Mouse (Mus musculus): ENCODE results near the gene Cep131. TPM values are rescaled to one million over a fixed set of nuclear protein-coding genes. Genes with fewer than 3 reads are reported as not detected.

Cep131 gene
- total and polyA plus RNA-seq, 3 experiments = 7.9 to 26.2 (median 10.4) TPM

DNA sequence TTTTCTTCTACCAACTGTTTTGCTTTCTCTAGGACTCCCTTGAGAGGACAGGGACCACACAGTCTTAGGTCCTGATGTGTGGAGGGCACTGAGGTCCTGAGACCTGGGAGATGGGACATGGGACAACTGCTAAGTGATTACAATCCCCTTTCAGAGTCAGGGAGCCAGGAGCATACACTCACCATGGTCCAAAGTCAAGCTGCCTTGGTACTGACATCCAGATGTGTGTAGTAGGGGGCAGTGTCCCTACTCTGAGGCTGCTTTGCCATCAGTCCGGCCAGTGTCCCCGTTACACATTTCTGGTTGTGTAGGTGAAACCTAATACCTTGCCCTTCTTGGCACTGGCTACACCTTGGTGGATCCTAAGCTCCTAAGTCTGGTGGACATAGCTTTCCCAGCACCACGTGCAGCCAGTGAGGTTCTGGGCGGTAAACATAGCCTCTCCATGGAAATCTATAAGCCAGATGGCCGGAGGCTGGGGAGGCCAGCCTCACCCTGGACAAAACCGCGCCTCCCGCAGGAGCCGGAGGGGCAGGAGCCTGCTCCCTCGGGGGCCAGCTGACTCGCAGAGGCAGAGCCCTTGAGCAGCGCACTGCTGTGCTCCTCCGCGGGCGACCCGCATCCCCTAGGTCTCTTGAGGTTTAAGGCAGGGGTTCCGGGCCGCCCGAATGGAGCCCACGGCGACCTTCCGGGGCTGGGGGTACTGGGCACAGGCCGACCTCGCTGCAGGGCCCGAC, 568 bp downstream of the Cep131 start:
- no peak for TF ChIP-seq TAL1 (conservative IDR thresholded peaks at IDR 0.05; ENCODE audit: low read depth, low read length)
- no peak for TF ChIP-seq POLR2AphosphoS5 (IDR thresholded peaks at IDR 0.05; ENCODE audit: insufficient replicate concordance, low read depth, low read length)
- no peak for TF ChIP-seq GATA2 (IDR thresholded peaks at IDR 0.05; ENCODE audit: borderline replicate concordance, low read depth, low read length)
- no peak for TF ChIP-seq GATA1 (IDR thresholded peaks at IDR 0.05; ENCODE audit: borderline replicate concordance, low read length)
- TF ChIP-seq CTCF (IDR thresholded peaks at IDR 0.05; ENCODE audit: low read depth, low read length) = no peak
- Histone ChIP-seq H3K4me1 (ENCODE audit: insufficient read depth, low read depth, low read length) (peaks cover 29% of the 10 kb centered on the region), H3K4me3 (ENCODE audit: low read depth, low read length) (peak overlapping the region; percentile 94), H3K9me3 (replicated peaks) (no peaks in the 10 kb centered on the region), H3K27me3 (ENCODE audit: insufficient read depth, low read length) (no peaks in the 10 kb centered on the region), H3K36me3 (replicated peaks) (peaks cover 47% of the 10 kb centered on the region)
- no peak for ATAC-seq (ENCODE audit: extremely low read depth, insufficient number of reproducible peaks, low FRiP score, poor library complexity, severe bottlenecking)
- peak; percentile 63 for DNase-seq (ENCODE audit: low spot score)

DNA sequence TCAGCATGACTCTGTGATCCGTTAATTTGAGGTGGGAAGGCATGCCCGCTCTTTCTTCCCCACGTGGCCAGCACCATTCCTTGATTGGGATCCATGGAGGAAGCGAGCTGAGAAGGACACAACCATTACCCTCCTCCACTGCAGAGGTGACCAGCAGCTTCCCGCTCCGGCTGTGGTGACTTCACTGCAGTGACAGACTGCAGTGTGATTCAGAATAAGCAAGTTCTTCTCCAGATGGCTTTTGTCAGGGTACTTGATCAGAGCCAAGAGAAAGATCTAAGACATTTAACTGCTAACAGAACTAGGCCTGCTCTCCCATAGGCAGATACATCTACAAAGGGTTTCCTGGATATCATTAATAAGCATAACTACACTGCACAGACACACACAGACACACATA, 6.3 kb downstream of the Cep131 start:
- Histone ChIP-seq H3K36me3 (replicated peaks) (peaks cover 86% of the 10 kb centered on the region), H3K4me1 (ENCODE audit: insufficient read depth, low read depth, low read length) (peaks cover 4% of the 10 kb centered on the region), H3K9me3 (replicated peaks) (peaks cover 3% of the 10 kb centered on the region; the same call in 1 of the 2 replicates), H3K27me3 (ENCODE audit: insufficient read depth, low read length) (no peaks in the 10 kb centered on the region), H3K4me3 (ENCODE audit: low read depth, low read length) (no peak overlapping the region)
- ATAC-seq (ENCODE audit: extremely low read depth, insufficient number of reproducible peaks, low FRiP score, poor library complexity, severe bottlenecking) (no peak), DNase-seq (ENCODE audit: low spot score) (no peak)
- TF ChIP-seq CTCF (IDR thresholded peaks at IDR 0.05; ENCODE audit: low read depth, low read length) (no peak), POLR2AphosphoS5 (IDR thresholded peaks at IDR 0.05; ENCODE audit: insufficient replicate concordance, low read depth, low read length) (no peak), GATA2 (IDR thresholded peaks at IDR 0.05; ENCODE audit: borderline replicate concordance, low read depth, low read length) (no peak), GATA1 (IDR thresholded peaks at IDR 0.05; ENCODE audit: borderline replicate concordance, low read length) (no peak), TAL1 (conservative IDR thresholded peaks at IDR 0.05; ENCODE audit: low read depth, low read length) (no peak)

DNA sequence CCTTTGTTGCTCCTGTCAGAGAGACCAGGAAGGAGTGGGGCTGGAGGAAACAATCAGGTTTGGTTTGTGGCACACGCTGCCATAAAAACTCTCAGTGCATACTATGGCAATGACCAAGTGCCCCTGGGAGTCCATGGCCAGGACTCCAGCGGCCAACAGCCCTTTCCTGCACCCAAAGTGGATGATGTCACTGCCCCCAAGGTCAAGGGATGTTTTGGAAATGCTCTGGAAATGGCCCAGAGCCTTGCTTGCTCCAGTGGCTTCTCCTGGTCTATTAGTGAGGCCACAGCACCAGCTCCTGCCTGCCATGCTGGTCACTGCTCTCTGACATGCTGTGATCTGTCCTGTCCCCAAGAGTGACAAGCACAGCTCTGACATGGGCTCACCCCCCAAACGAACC, 10.4 kb downstream of the Cep131 start:
- Histone ChIP-seq H3K36me3 (replicated peaks) (peaks cover 95% of the 10 kb centered on the region), H3K4me3 (ENCODE audit: low read depth, low read length) (no peak overlapping the region), H3K4me1 (ENCODE audit: insufficient read depth, low read depth, low read length) (no peaks in the 10 kb centered on the region), H3K9me3 (replicated peaks) (peaks cover 3% of the 10 kb centered on the region; the same call in 1 of the 2 replicates), H3K27me3 (ENCODE audit: insufficient read depth, low read length) (no peaks in the 10 kb centered on the region)
- ATAC-seq (ENCODE audit: extremely low read depth, insufficient number of reproducible peaks, low FRiP score, poor library complexity, severe bottlenecking) (no peak), DNase-seq (ENCODE audit: low spot score) (no peak)
- no peak for TF ChIP-seq POLR2AphosphoS5 (IDR thresholded peaks at IDR 0.05; ENCODE audit: insufficient replicate concordance, low read depth, low read length)
- TF ChIP-seq CTCF (IDR thresholded peaks at IDR 0.05; ENCODE audit: low read depth, low read length) = no peak
- no peak for TF ChIP-seq GATA2 (IDR thresholded peaks at IDR 0.05; ENCODE audit: borderline replicate concordance, low read depth, low read length)
- no peak for TF ChIP-seq GATA1 (IDR thresholded peaks at IDR 0.05; ENCODE audit: borderline replicate concordance, low read length)
- no peak for TF ChIP-seq TAL1 (conservative IDR thresholded peaks at IDR 0.05; ENCODE audit: low read depth, low read length)

DNA sequence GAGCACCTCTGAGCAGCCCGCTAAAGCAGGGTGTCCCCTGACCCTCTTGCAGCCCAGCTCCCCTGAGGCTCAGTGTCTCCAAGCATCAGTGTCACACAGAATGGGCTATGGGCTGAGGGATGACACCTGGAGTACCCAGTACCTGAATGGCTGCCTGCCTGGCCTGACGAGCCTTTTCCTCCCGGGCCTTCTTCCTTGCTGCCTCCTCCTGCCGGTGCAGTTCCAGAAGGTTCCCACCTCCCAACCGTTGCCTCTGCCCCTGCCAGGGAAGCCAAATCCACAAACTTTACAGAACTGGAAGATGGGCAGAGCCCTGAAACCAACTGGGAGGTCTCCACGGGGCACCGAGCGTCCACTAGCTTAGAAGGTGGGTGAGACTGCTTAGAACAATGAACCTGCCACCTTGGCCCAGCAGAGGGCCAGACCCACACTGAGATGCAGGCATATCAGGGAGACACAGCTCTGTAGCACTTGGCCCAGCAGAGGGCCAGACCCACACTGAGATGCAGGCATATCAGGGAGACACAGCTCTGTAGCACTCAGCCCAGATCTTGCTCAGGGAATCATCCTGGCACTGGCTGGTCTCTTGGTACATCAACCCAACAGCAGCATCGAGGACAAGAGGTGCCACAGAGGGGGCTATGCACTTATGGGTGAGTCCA, 13.5 kb downstream of the Cep131 start:
- ATAC-seq (ENCODE audit: extremely low read depth, insufficient number of reproducible peaks, low FRiP score, poor library complexity, severe bottlenecking) (no peak; the same call in 1 of the 2 replicates), DNase-seq (ENCODE audit: low spot score) (no peak)
- no peaks in the 10 kb centered on the region for H3K4me1 ChIP-seq (ENCODE audit: insufficient read depth, low read depth, low read length)
- no peak for TF ChIP-seq GATA1 (IDR thresholded peaks at IDR 0.05; ENCODE audit: borderline replicate concordance, low read length)
- TF ChIP-seq GATA2 (IDR thresholded peaks at IDR 0.05; ENCODE audit: borderline replicate concordance, low read depth, low read length) = no peak
- no peak for TF ChIP-seq POLR2AphosphoS5 (IDR thresholded peaks at IDR 0.05; ENCODE audit: insufficient replicate concordance, low read depth, low read length)
- TF ChIP-seq TAL1 (conservative IDR thresholded peaks at IDR 0.05; ENCODE audit: low read depth, low read length) = no peak
- TF ChIP-seq CTCF (IDR thresholded peaks at IDR 0.05; ENCODE audit: low read depth, low read length) = no peak
- H3K9me3 ChIP-seq (replicated peaks) = no peaks in the 10 kb centered on the region
- no peaks in the 10 kb centered on the region for H3K27me3 ChIP-seq (ENCODE audit: insufficient read depth, low read length)
- H3K4me3 ChIP-seq (ENCODE audit: low read depth, low read length) = no peak overlapping the region
- peaks cover 98% of the 10 kb centered on the region for H3K36me3 ChIP-seq (replicated peaks)

- no peaks in the 10 kb centered on the region for H3K27me3 ChIP-seq (ENCODE audit: insufficient read depth, low read length)
- H3K4me1 ChIP-seq (ENCODE audit: insufficient read depth, low read depth, low read length) = peaks cover 2% of the 10 kb centered on the region; the same call in 1 of the 2 replicates
- no peak for ATAC-seq (ENCODE audit: extremely low read depth, insufficient number of reproducible peaks, low FRiP score, poor library complexity, severe bottlenecking)
- TF ChIP-seq CTCF (IDR thresholded peaks at IDR 0.05; ENCODE audit: low read depth, low read length) (no peak), GATA1 (IDR thresholded peaks at IDR 0.05; ENCODE audit: borderline replicate concordance, low read length) (no peak), TAL1 (conservative IDR thresholded peaks at IDR 0.05; ENCODE audit: low read depth, low read length) (no peak), POLR2AphosphoS5 (IDR thresholded peaks at IDR 0.05; ENCODE audit: insufficient replicate concordance, low read depth, low read length) (no peak), GATA2 (IDR thresholded peaks at IDR 0.05; ENCODE audit: borderline replicate concordance, low read depth, low read length) (no peak)
- peaks cover 99% of the 10 kb centered on the region for H3K36me3 ChIP-seq (replicated peaks)
- DNase-seq (ENCODE audit: low spot score) = no peak
- H3K4me3 ChIP-seq (ENCODE audit: low read depth, low read length) = no peak overlapping the region
- no peaks in the 10 kb centered on the region for H3K9me3 ChIP-seq (replicated peaks)
Observed at GRCm38 (mm10) chr11:120071731-120072320, 14.8 kb downstream of the Cep131 start.

GRCm38 (mm10) chr11:120071065-120071464, 15.6 kb downstream of the Cep131 start:
- H3K36me3 ChIP-seq (replicated peaks) = peaks cover 99% of the 10 kb centered on the region
- no peaks in the 10 kb centered on the region for H3K27me3 ChIP-seq (ENCODE audit: insufficient read depth, low read length)
- H3K4me1 ChIP-seq (ENCODE audit: insufficient read depth, low read depth, low read length) = peaks cover 2% of the 10 kb centered on the region; the same call in 1 of the 2 replicates
- H3K4me3 ChIP-seq (ENCODE audit: low read depth, low read length) = no peak overlapping the region
- H3K9me3 ChIP-seq (replicated peaks) = no peaks in the 10 kb centered on the region
- ATAC-seq (ENCODE audit: extremely low read depth, insufficient number of reproducible peaks, low FRiP score, poor library complexity, severe bottlenecking) (no peak), DNase-seq (ENCODE audit: low spot score) (no peak)
- TF ChIP-seq POLR2AphosphoS5 (IDR thresholded peaks at IDR 0.05; ENCODE audit: insufficient replicate concordance, low read depth, low read length) (no peak), TAL1 (conservative IDR thresholded peaks at IDR 0.05; ENCODE audit: low read depth, low read length) (no peak), GATA2 (IDR thresholded peaks at IDR 0.05; ENCODE audit: borderline replicate concordance, low read depth, low read length) (no peak), CTCF (IDR thresholded peaks at IDR 0.05; ENCODE audit: low read depth, low read length) (no peak), GATA1 (IDR thresholded peaks at IDR 0.05; ENCODE audit: borderline replicate concordance, low read length) (no peak)
